Mouse (Mus musculus) G1E (cell line): ENCODE measurements around the gene Chpf.

Experiments used
- CTCF ChIP-seq: IDR thresholded peaks from 2 replicates; pipeline ENCODE4 v1.5.1; 2012; ENCODE audit warnings: low read depth, low read length, inconsistent platforms, mixed read lengths
- GATA1 ChIP-seq: IDR thresholded peaks from 2 replicates; pipeline ENCODE4 v1.6.1; 2012; ENCODE audit warnings: borderline replicate concordance, low read length, inconsistent platforms, mixed read lengths
- TAL1 ChIP-seq: conservative IDR thresholded peaks from 2 replicates; pipeline ENCODE4 v1.6.1; 2012; ENCODE audit warnings: low read depth, low read length, inconsistent platforms, mixed read lengths

DNA sequence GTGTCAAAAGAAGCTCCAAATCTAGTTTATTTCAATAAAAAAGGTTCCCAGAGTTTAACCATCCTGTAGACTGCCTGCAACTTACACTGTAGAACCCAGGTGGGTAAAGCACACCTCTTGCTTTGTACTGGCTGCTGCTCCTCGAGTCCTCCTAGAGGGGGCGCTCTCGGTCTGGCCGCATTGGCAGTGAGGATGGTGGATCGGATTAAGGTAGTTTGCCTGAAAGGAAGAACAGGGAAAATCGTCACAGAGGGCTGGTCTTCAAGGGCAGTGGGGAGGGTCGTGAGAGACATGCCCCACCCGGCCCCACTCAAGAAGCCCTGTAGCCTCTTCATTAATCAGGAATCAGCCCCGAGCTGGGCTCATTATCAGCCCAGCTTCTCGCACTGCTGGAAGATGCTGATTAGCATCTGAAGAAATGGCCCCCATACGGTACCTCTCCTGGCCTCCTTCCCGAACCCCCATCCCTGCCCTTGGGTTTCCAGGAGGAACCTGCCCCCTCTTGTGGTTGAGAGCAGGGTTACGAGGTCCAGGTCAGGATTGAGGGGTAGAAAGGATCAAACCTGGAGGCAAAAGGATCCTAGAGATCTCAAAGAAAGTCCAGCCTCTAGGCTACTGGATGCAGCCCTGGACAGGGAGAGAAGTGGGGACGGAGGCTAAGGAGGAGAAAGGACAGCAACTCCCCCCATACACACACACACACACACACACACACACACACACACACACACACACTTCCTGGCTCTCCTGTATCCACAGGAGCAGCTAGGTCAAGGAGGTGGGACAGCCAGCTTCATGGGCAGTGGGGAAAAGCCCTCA lies 22.2 kb downstream of the Chpf start:
- peak; percentile 80 for TF ChIP-seq CTCF
- TF ChIP-seq TAL1 = no peak; the same call in 1 of the 2 replicates
- no peak for TF ChIP-seq GATA1
